Mouse (Mus musculus): ENCODE results near the gene Mrps6. TPM values are rescaled to one million over a fixed set of nuclear protein-coding genes. Genes with fewer than 3 reads are reported as not detected.

The Mrps6 gene
- total RNA-seq (2021) = 10 to 100 TPM; 53.1 to 58.0 TPM
- long read RNA-seq, transcript Mrps6-201 (3 exons, 846 nt) = major isoform, 30 of 32 reads
- long read RNA-seq, partial matches to known transcripts = 1 of 32 reads
- long read RNA-seq, other reads (novel, unspliced or antisense) = 1 of 32 reads

GRCm38 (mm10) chr16:92057852-92058643 lies at the start of gene Mrps6, which contains the start of the genes Gm49711 and Slc5a3:
Gene Mrps6, plus strand, starts transcription at chr16:92058270.
Gene Gm49711, plus strand, starts transcription at chr16:92058316.
Gene Slc5a3, plus strand, starts transcription at chr16:92058322.
- DNase-seq (ENCODE audit: low spot score in 2 of 2) = peak; percentile 82 to 90

- DNase-seq (ENCODE audit: low spot score in 2 of 2) = no peak
Measured at GRCm38 (mm10) chr16:92009586-92009985, 48.5 kb upstream of the Mrps6 start.

DNA sequence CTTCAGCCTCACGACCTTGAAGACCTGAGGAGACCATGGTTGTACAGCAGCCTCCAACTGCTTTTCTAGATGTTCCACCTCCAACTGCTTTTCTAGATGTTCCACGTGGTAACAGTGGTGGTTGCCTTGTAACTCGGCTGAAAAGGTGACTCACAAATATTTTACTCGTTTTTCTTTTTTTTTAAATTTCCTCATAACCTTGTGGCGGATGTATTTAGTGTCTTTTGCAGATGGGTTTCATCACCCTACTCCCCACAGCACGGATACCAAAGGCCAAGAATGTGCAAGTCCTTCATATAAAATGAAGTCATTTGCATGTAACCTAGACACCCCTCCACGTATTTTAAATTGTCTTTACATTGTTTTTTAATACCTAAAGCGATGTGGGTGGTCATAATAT lies 41.3 kb upstream of the Mrps6 start:
- no peak for DNase-seq (ENCODE audit: low spot score in 2 of 2)

DNA sequence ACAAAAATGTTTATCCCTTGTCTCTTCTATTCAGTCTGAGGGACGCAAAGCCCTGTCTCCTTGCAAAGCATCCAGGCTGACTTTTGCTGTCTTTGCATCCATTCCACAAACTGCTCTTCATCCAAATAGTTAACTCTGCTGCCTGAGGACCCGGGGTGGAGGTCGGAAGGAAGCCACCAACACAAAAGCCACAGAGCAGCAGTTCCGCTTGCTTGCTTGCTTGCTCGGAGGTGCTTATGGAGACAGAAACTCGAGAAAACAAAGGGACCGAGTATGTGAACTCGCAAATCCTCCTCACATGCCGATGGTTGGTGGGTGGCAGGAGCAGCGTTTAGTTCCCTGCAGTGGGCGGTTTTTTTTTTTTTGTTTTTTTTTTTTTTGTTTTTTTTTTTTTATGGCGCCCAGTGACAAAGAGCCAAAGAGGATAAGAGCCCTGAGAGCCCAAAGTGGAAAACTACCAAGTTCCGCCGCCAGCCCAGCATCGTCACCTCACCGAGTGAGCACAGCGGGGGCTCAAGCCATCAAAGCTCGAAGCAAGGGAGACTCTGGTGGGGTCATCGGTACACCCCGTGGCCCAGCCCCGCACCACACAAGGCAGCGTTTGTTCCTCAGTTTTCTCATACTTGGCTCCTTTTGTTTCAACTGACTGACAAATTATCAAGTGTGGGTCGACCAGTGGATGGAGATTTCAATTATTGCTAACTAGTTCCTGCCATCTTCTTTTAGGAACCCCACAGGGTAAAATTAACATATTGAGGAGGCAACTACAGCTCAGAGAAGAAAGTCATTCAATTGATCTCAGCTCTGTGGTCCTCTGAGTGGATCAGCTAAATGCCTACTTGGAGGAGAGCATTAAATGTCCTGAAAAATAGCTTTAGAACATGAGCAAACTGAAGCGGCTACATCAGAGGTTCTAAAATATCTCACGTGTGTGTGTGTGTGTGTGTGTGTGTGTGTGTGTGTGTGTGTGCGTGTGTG lies 38.6 kb upstream of the Mrps6 start:
- DNase-seq (ENCODE audit: low spot score in 2 of 2) = peak in 1 of 2 experiments; percentile 30

DNA sequence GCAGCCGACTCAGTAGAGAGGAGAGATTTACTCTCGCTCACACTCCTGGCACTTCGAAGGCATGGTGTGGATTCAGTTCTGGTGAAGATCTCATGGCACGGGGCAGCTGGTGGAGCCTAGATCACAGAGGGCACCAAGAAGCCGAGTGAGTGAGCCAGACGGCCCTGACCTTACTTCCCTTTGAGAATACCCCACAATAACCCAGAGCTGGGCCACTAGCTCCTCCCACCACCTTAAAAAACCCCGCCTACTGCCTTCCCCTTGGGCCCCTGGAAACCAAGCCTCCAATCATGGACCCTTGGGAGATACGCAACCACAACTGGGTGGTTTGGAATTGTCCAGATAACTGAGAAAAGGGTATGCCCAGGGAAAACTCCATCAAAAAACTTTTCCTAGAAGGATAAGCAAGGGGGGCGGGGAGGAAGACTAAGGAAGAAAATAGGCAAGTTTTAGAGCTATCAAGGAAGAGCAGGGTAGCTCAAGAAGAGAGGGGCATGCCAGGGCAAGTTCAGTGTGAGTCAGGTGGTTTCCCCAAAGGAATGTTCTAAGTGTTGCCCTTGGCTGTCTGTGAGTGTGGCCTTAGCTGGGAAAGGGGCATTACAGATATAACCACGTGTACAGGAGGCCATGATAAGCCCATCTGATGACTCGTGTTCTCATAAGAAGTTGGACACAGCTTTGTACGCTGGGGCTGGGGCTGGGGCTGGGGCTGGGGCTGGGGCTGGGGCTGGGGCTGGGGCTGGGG lies 36.2 kb upstream of the Mrps6 start:
- DNase-seq (ENCODE audit: low spot score in 2 of 2) = no peak

- DNase-seq (ENCODE audit: low spot score in 2 of 2) = no peak
Measured at GRCm38 (mm10) chr16:92022494-92023283, 35.4 kb upstream of the Mrps6 start.

DNA sequence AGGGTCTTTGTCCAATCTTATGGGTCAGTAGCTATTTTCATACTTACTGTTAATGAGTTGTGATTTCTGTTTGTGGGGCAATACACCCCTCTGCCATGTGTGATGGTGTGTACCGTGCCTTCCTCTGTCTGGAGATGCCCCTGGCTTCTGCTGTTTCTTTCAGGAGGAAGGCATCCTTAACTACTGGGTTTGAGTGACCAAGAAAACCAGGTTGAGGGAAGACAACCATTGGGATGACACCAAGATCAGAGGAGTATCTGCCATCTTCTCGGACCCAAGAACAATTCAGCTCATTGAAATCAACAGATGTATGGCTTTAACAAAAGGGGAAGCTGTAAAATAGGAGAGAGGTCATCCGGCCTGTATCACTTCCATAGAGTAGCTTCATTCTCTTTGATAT lies 24.8 kb upstream of the Mrps6 start:
- DNase-seq (ENCODE audit: low spot score in 2 of 2) = no peak

GRCm38 (mm10) chr16:92034676-92035075 lies 23.4 kb upstream of the Mrps6 start:
- DNase-seq (ENCODE audit: low spot score in 2 of 2) = no peak

- no peak for DNase-seq (ENCODE audit: low spot score in 2 of 2)
Measured at GRCm38 (mm10) chr16:92036701-92037100, 21.4 kb upstream of the Mrps6 start.

DNA sequence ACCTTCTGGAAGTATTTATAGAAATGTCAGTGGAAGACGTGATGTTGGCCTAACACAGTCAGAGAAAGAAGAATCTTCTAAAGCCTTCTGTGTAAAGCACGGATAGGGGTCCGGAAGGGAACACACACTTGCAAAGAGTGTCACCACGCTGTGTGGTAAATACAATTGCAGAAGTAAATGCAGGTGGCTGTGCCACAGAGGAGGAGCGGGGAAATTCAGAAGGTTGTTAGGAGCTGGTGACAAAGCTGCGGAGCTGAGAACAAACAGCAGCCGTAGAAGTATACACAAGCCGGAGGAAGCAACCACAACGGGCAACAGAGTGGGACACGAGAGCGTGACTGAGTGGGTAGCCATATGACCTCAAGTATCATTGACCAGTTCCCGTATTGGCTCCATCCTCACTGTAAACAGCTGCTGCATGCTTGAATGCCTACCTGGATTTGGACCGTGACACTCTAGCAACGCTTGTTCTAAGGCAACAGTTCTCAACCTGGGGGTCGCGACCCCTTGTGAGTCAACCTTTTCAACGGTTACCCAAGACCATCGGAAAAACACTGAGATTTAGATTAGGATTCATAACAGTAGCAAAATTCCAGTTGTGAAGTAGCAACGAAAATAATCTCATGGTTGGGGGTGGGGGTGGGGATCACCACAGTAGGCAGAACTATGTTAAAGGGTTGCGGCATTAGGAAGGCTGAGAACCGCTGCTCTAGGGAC lies 20.0 kb upstream of the Mrps6 start:
- DNase-seq (ENCODE audit: low spot score in 2 of 2) = no peak

- DNase-seq (ENCODE audit: low spot score in 2 of 2) = no peak
Measured at GRCm38 (mm10) chr16:92039421-92039820, 18.6 kb upstream of the Mrps6 start.

DNA sequence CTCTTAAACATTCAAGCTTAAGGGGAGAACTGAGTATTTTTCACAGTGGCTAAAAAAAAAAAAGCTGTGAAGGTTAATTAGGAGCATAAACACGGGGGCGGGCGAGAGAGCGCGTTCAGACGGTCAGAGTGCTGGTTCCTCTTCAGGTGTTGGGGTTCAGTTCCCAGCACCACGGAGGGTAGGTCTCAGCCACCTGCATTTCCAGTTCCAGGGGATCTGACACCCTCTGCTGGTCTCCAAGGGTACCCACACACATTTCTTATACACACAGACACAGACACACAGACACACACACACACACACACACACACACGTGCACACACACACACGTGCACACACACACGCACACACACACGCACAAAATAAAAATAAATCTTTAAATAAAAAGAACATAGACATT lies 18.1 kb upstream of the Mrps6 start:
- no peak for DNase-seq (ENCODE audit: low spot score in 2 of 2)

- no peak for DNase-seq (ENCODE audit: low spot score in 2 of 2)
Measured at GRCm38 (mm10) chr16:92051777-92052310, 6.2 kb upstream of the Mrps6 start.

GRCm38 (mm10) chr16:92052569-92052968 lies 5.5 kb upstream of the Mrps6 start:
- no peak for DNase-seq (ENCODE audit: low spot score in 2 of 2)

GRCm38 (mm10) chr16:92056711-92057110 lies 1.4 kb upstream of the Mrps6 start:
- DNase-seq (ENCODE audit: low spot score in 2 of 2) = no peak

DNA sequence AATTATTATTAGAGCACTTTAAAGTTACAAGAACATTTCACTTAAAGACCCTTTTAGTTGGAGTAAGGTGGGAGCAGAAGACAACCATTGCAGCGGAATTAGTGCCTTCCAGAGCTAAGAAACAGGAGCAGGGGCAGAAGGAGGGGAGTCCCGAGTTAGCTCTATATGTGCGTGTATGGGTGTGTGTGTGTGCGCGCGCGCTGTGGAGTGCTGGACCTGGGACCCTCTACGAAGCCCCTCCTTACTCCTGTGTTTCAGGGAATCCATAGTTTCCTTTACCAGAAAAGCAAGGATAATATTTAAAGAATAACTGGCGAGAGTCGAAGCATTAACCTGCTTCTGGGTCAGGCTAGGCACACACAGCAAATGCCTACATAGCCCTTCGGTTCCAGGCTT lies 616 bp upstream of the Mrps6 start:
- no peak for DNase-seq (ENCODE audit: low spot score in 2 of 2)

DNA sequence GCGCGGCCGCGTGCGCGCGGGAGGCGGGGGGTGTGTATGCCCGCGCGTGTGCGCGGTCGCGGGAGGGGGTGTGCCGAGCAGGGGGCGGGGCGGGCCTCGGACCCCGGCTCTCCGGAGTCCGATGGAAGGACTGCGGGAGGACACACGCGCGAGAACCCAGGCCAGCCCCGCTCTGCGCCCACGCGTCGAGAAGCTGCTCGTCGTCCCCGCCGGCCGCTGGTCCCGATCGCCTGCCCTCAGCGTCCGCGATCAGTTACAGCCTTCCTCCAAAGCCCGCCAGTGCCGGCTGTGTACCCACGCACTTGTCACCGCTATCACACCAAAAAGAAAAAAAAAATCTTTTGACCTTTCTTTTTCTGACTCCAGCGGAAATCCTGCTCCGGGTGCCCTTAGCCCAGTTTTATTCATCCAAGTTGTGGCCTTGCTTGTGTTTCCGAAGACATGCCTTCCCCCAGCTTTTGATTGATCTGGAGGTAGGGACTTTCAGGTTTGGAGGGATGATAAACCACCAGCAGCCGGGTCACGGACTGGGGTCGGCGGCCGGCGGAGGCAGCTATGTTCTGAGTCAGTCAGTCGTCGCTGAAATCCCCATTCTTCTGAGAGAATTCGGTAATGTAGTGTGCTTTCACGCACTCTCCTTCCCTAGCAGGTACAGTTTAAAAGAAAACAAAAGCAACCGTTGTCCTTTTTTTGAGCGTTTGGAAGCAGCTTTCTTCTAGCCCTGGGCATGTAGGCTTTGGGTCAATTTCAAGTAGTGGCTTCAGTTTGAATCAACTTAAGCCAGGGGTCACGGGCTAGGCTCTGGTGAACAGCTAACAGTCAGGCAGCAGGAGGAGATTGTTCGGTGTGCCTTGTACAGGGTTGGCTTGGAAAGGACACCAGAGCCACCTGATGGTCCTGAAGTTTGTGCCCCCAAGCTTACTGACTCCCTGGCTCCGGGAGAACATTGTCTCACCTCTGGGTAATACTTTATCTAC lies 862 bp downstream of the Mrps6 start:
- DNase-seq (ENCODE audit: low spot score in 2 of 2) = no peak

DNA sequence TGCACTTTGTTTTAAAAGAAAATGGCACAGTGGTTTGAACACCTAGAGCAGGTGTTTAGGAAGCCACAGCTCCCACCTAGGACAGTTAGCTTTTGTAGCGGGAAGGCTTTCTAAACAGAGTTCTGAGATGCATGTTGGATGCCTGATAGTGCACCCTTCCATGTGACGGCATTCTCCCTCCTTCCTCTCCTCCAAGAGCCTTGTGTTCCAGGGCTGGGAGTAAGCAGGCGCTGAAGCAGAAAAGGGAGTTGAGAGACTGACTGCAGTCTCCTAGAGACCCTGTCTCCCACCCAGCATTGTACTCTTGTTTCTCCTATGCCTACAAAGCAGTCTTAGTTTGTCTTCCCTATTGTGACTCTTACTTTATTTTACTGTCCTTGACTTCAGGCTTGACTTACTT lies 2.1 kb downstream of the Mrps6 start:
- DNase-seq (ENCODE audit: low spot score in 2 of 2) = no peak
